Mouse (Mus musculus) midbrain, postnatal 0 days (tissue): ENCODE measurements around the gene Pomgnt1. TPM values are rescaled to one million over a fixed set of nuclear protein-coding genes. Genes with fewer than 3 reads are reported as not detected.

ENCODE experiments used
- ATAC-seq: fragments of 200-750 bp; cut with Nextera tagmentation; 2 replicates; pipeline ENCODE4 v1.8.0; 2017; ENCODE audit warnings: moderate number of reproducible peaks, mild to moderate bottlenecking, moderate TSS enrichment, moderate library complexity; ENCODE audit not compliant: low FRiP score
- DNase-seq: peaks from one replicate; pipeline ENCODE4 v3.0.0-alpha.2; 2015; ENCODE audit warnings: low spot score
- H3K27ac ChIP-seq: fragments of 300-500 bp; sonication (generic); 2 replicates; pipeline ENCODE4 v1.5.1; 2014; ENCODE audit warnings: low read depth, mild to moderate bottlenecking, low read length, mixed read lengths
- H3K27me3 ChIP-seq: fragments of 300-500 bp; sonication (generic); 2 replicates; pipeline ENCODE4 v1.6.1; 2014; ENCODE audit warnings: low read length, control low read depth, mixed read lengths; ENCODE audit not compliant: insufficient read depth
- H3K36me3 ChIP-seq: fragments of 300-500 bp; sonication (generic); 2 replicates; pipeline ENCODE4 v1.6.1; 2014; ENCODE audit warnings: low read length, control low read depth, mixed read lengths; ENCODE audit not compliant: insufficient read depth
- H3K4me1 ChIP-seq: fragments of 300-500 bp; sonication (generic); 2 replicates; pipeline ENCODE4 v1.6.1; 2014; ENCODE audit warnings: mild to moderate bottlenecking, control low read depth, antibody characterized with exemption, low read length, mixed read lengths; ENCODE audit not compliant: insufficient read depth
- H3K4me2 ChIP-seq: fragments of 300-500 bp; sonication (generic); 2 replicates; pipeline ENCODE4 v1.6.1; 2014; ENCODE audit warnings: low read depth, mild to moderate bottlenecking, low read length, mixed read lengths; ENCODE audit not compliant: poor library complexity, severe bottlenecking
- H3K4me3 ChIP-seq: fragments of 300-500 bp; sonication (generic); 2 replicates; pipeline ENCODE4 v1.5.1; 2014; ENCODE audit warnings: low read depth, mild to moderate bottlenecking, low read length, moderate library complexity
- H3K9ac ChIP-seq: fragments of 300-500 bp; sonication (generic); replicated peaks from 2 replicates; pipeline ENCODE4 v1.6.1; 2014; ENCODE audit warnings: mild to moderate bottlenecking, low read length, moderate library complexity, mixed read lengths; ENCODE audit not compliant: poor library complexity, severe bottlenecking
- H3K9me3 ChIP-seq: fragments of 300-500 bp; sonication (generic); 2 replicates; pipeline ENCODE4 v1.6.1; 2016; ENCODE audit warnings: low read length, control low read depth
- CTCF ChIP-seq: IDR thresholded peaks from 2 replicates; pipeline ENCODE4 v1.5.1; 2016; ENCODE audit warnings: antibody characterized with exemption, mild to moderate bottlenecking
- WGBS: fragments of 180-500 bp; shearing (Covaris S2); extraction: QIAGEN DNeasy Blood & Tissue Kit; methylation state at CpG from one replicate; pipeline ENCODE4 v1.1.7; 2014; 5-methylcytosine and 5-hydroxymethylcytosine counted together
- polyA plus RNA-seq: library from polyadenylated mRNA; unstranded; fragments of >200 nt; fragmentation: Nextera tagmentation; extraction: Ambion mirVana; gene quantifications from 2 replicates; pipeline ENCODE4 v1.2.1, GENCODE M21; 2015
- total RNA-seq: library from RNA; depleted of rRNA; stranded (reverse); fragments of >200 nt; gene quantifications from 2 replicates; pipeline ENCODE4 v1.2.3, GENCODE M21; 2014; rRNA removed

The Pomgnt1 gene
- total and polyA plus RNA-seq, 2 experiments from 2014 or later: 58.1 to 78.5 TPM

GRCm38 (mm10) chr4:116198422-116198821, 74.8 kb downstream of the Pomgnt1 start:
- H3K27me3 ChIP-seq: no peaks in the 10 kb centered on the region
- DNase-seq: no peak
- TF ChIP-seq CTCF: peak; percentile 32
- H3K4me3 ChIP-seq: no peak overlapping the region
- H3K9me3 ChIP-seq: no peaks in the 10 kb centered on the region
- H3K36me3 ChIP-seq: no peaks in the 10 kb centered on the region
- no peak overlapping the region for H3K27ac ChIP-seq
- no peak overlapping the region for H3K4me2 ChIP-seq
- H3K4me1 ChIP-seq: no peaks in the 10 kb centered on the region
- no peak for ATAC-seq
- 83% methylated on average over 2 of the region's 2 CpGs for WGBS
- H3K9ac ChIP-seq: no peak overlapping the region

GRCm38 (mm10) chr4:116204422-116204821, 80.8 kb downstream of the Pomgnt1 start:
- no peak for TF ChIP-seq CTCF
- 72% methylated on average over 3 of the region's 3 CpGs for WGBS
- ATAC-seq (no peak), DNase-seq (no peak)
- Histone ChIP-seq H3K4me3 (no peak overlapping the region), H3K36me3 (no peaks in the 10 kb centered on the region), H3K27ac (no peak overlapping the region), H3K4me2 (no peak overlapping the region), H3K9ac (no peak overlapping the region), H3K27me3 (no peaks in the 10 kb centered on the region), H3K4me1 (no peaks in the 10 kb centered on the region), H3K9me3 (no peaks in the 10 kb centered on the region)

- Histone ChIP-seq H3K27me3 (no peaks in the 10 kb centered on the region), H3K4me3 (no peak overlapping the region), H3K36me3 (no peaks in the 10 kb centered on the region), H3K9me3 (no peaks in the 10 kb centered on the region), H3K4me2 (no peak overlapping the region), H3K27ac (no peak overlapping the region), H3K9ac (no peak overlapping the region), H3K4me1 (no peaks in the 10 kb centered on the region)
- DNase-seq (no peak), ATAC-seq (no peak)
- WGBS: 89% methylated on average over 4 of the region's 4 CpGs
- TF ChIP-seq CTCF: no peak
These were observed 82.9 kb downstream of the Pomgnt1 start for GRCm38 (mm10) chr4:116206531-116206930.

- TF ChIP-seq CTCF: no peak
- Histone ChIP-seq H3K4me1 (no peaks in the 10 kb centered on the region), H3K9me3 (no peaks in the 10 kb centered on the region), H3K4me3 (no peak overlapping the region), H3K36me3 (no peaks in the 10 kb centered on the region), H3K4me2 (no peak overlapping the region), H3K27me3 (no peaks in the 10 kb centered on the region), H3K9ac (no peak overlapping the region), H3K27ac (no peak overlapping the region)
- DNase-seq (no peak), ATAC-seq (no peak)
- 76% methylated on average over 1 of the region's 1 CpGs for WGBS
These were observed 85.3 kb downstream of the Pomgnt1 start for GRCm38 (mm10) chr4:116208891-116209290.

Other genes starting within 250 kb of the Pomgnt1 start
- gene Kncn, start 239.4 kb upstream of the Pomgnt1 start, total RNA-seq: 0.09 and 0.11 TPM in 2 replicates
- 0.16 and 0.25 TPM in 2 replicates for gene Kncn, start 239.4 kb upstream of the Pomgnt1 start, polyA plus RNA-seq
- gene 6430628N08Rik, start 233.2 kb upstream of the Pomgnt1 start, total RNA-seq: 0.33 and 0.66 TPM in 2 replicates
- 0.94 and 1.2 TPM in 2 replicates for gene 6430628N08Rik, start 233.2 kb upstream of the Pomgnt1 start, polyA plus RNA-seq
- gene Dmbx1, start 183.9 kb upstream of the Pomgnt1 start, total RNA-seq: 9.6 and 10.3 TPM in 2 replicates
- gene Dmbx1, start 183.9 kb upstream of the Pomgnt1 start, polyA plus RNA-seq: 7.7 and 8.7 TPM in 2 replicates
- 25.8 and 43.1 TPM in 2 replicates for gene Faah, start 105.9 kb upstream of the Pomgnt1 start, total RNA-seq
- gene Faah, start 105.9 kb upstream of the Pomgnt1 start, polyA plus RNA-seq: 30.6 and 31.2 TPM in 2 replicates
- gene Nsun4, start 70.0 kb upstream of the Pomgnt1 start, total RNA-seq: 8.7 and 10.9 TPM in 2 replicates
- 8.7 and 8.9 TPM in 2 replicates for gene Nsun4, start 70.0 kb upstream of the Pomgnt1 start, polyA plus RNA-seq
- gene Uqcrh, start 48.8 kb upstream of the Pomgnt1 start, total RNA-seq: 247 and 307 TPM in 2 replicates
- gene Uqcrh, start 48.8 kb upstream of the Pomgnt1 start, polyA plus RNA-seq: 429 and 468 TPM in 2 replicates
- gene Lrrc41, start 48.6 kb upstream of the Pomgnt1 start, total RNA-seq: 103 and 129 TPM in 2 replicates
- gene Lrrc41, start 48.6 kb upstream of the Pomgnt1 start, polyA plus RNA-seq: 70.0 and 71.6 TPM in 2 replicates
- 1.9 and 3.0 TPM in 2 replicates for gene Rad54l, start 150 bp upstream of the Pomgnt1 start, total RNA-seq
- gene Rad54l, start 150 bp upstream of the Pomgnt1 start, polyA plus RNA-seq: 2.4 and 2.5 TPM in 2 replicates
- 5.2 and 5.6 TPM in 2 replicates for gene Lurap1, start 27.5 kb downstream of the Pomgnt1 start, total RNA-seq
- gene Lurap1, start 27.5 kb downstream of the Pomgnt1 start, polyA plus RNA-seq: 2.4 and 2.6 TPM in 2 replicates
- 0.57 and 0.77 TPM in 2 replicates for gene Tspan1, start 43.8 kb downstream of the Pomgnt1 start, total RNA-seq
- 0.26 and 0.31 TPM in 2 replicates for gene Tspan1, start 43.8 kb downstream of the Pomgnt1 start, polyA plus RNA-seq
- gene 1700042G07Rik, start 49.5 kb downstream of the Pomgnt1 start, total RNA-seq: not detected in 2 replicates
- not detected in 2 replicates for gene 1700042G07Rik, start 49.5 kb downstream of the Pomgnt1 start, polyA plus RNA-seq
- not detected in 2 replicates for gene Gm49337, start 49.5 kb downstream of the Pomgnt1 start, total RNA-seq
- not detected in 2 replicates for gene Gm49337, start 49.5 kb downstream of the Pomgnt1 start, polyA plus RNA-seq
- gene Pik3r3, start 97.8 kb downstream of the Pomgnt1 start, total RNA-seq: 48.3 and 59.5 TPM in 2 replicates
- gene Pik3r3, start 97.8 kb downstream of the Pomgnt1 start, polyA plus RNA-seq: 39.5 and 47.3 TPM in 2 replicates